Mouse (Mus musculus): ENCODE data around the gene Slc9a8.

- TF ChIP-seq POLR2A (IDR thresholded peaks at IDR 0.05; ENCODE audit: insufficient read depth, low read depth, low read length) (no peak), CTCF (IDR thresholded peaks at IDR 0.05) (no peak), EP300 (IDR thresholded peaks at IDR 0.05; ENCODE audit: insufficient read depth, low read depth, low read length) (no peak)
Observed at GRCm38 (mm10) chr2:167434570-167434969, 13.1 kb downstream of the Slc9a8 start.

Measured in heart, adult 2 months (tissue).